Mouse (Mus musculus): Measurements from ENCODE around the gene Pola2. TPM values are rescaled to one million over a fixed set of nuclear protein-coding genes. Genes with fewer than 3 reads are reported as not detected.
A peak's percentile ranks its signal among the peaks of the same experiment; 100 is the strongest.

Gene Pola2
- 24.9 and 26.2 TPM in 2 replicates for polyA plus RNA-seq (2012; rRNA removed)

GRCm38 (mm10) chr19:5963883-5964562 is at the start of gene Pola2:
TSS of gene Pola2 (minus strand) at chr19:5964202.
- no peak for TF ChIP-seq POLR2A (IDR thresholded peaks at IDR 0.05; ENCODE audit: low read depth, low read length)
- no peak for TF ChIP-seq CTCF (conservative IDR thresholded peaks at IDR 0.05; ENCODE audit: insufficient read depth, insufficient read length, low read depth, low read length)
- Histone ChIP-seq H3K27ac (ENCODE audit: insufficient read depth, low read depth, low read length) (peak within 1 kb of the TSS; percentile 27; the same call in 1 of the 2 replicates), H3K4me1 (ENCODE audit: control insufficient read depth, insufficient read depth, low read length) (peaks cover 5% of the 10 kb centered on the region; the same call in 1 of the 2 replicates), H3K4me3 (ENCODE audit: insufficient read depth, low read depth, low read length) (peak within 1 kb of the TSS; percentile 70), H3K27me3 (replicated peaks; ENCODE audit: control insufficient read depth, insufficient read depth, low read length) (no peaks in the 10 kb centered on the region), H3K36me3 (ENCODE audit: control insufficient read depth, insufficient read depth, low read length) (no peaks in the 10 kb centered on the region)
- under 1% methylated on average over 50 of the region's 50 CpGs for WGBS
- peak; percentile 92 for DNase-seq

- Histone ChIP-seq H3K4me1 (ENCODE audit: control insufficient read depth, insufficient read depth, low read length) (peaks cover 5% of the 10 kb centered on the region; the same call in 1 of the 2 replicates), H3K27me3 (replicated peaks; ENCODE audit: control insufficient read depth, insufficient read depth, low read length) (no peaks in the 10 kb centered on the region), H3K4me3 (ENCODE audit: insufficient read depth, low read depth, low read length) (no peak overlapping the region), H3K36me3 (ENCODE audit: control insufficient read depth, insufficient read depth, low read length) (no peaks in the 10 kb centered on the region), H3K27ac (ENCODE audit: insufficient read depth, low read depth, low read length) (peak overlapping the region; percentile 9; the same call in 1 of the 2 replicates)
- WGBS, result 81% methylated on average over 10 of the region's 10 CpGs
- no peak for DNase-seq
- no peak for TF ChIP-seq POLR2A (IDR thresholded peaks at IDR 0.05; ENCODE audit: low read depth, low read length)
- TF ChIP-seq CTCF (conservative IDR thresholded peaks at IDR 0.05; ENCODE audit: insufficient read depth, insufficient read length, low read depth, low read length), result no peak
These were observed 49.7 kb upstream of the Pola2 start for GRCm38 (mm10) chr19:6013691-6014090.

GRCm38 (mm10) chr19:6009137-6009536 is 45.1 kb upstream of the Pola2 start:
- Histone ChIP-seq H3K27me3 (replicated peaks; ENCODE audit: control insufficient read depth, insufficient read depth, low read length) (no peaks in the 10 kb centered on the region), H3K4me1 (ENCODE audit: control insufficient read depth, insufficient read depth, low read length) (no peaks in the 10 kb centered on the region; the same call in 1 of the 2 replicates), H3K36me3 (ENCODE audit: control insufficient read depth, insufficient read depth, low read length) (no peaks in the 10 kb centered on the region), H3K4me3 (ENCODE audit: insufficient read depth, low read depth, low read length) (no peak overlapping the region), H3K27ac (ENCODE audit: insufficient read depth, low read depth, low read length) (no peak overlapping the region)
- DNase-seq, result no peak
- TF ChIP-seq CTCF (conservative IDR thresholded peaks at IDR 0.05; ENCODE audit: insufficient read depth, insufficient read length, low read depth, low read length), result no peak
- no peak for TF ChIP-seq POLR2A (IDR thresholded peaks at IDR 0.05; ENCODE audit: low read depth, low read length)
- 90% methylated on average over 8 of the region's 8 CpGs for WGBS

- H3K27ac ChIP-seq (ENCODE audit: insufficient read depth, low read depth, low read length), result no peak overlapping the region
These were observed 43.0 kb upstream of the Pola2 start for GRCm38 (mm10) chr19:6007013-6007412.

GRCm38 (mm10) chr19:6005541-6005940 is 41.5 kb upstream of the Pola2 start:
- H3K36me3 ChIP-seq (ENCODE audit: control insufficient read depth, insufficient read depth, low read length), result no peaks in the 10 kb centered on the region
- 68% methylated on average over 11 of the region's 11 CpGs for WGBS
- no peak overlapping the region for H3K27ac ChIP-seq (ENCODE audit: insufficient read depth, low read depth, low read length)

More at GRCm38 (mm10) chr19:6007013-6007412, 43.0 kb upstream of the Pola2 start:
- no peak for DNase-seq
- TF ChIP-seq POLR2A (IDR thresholded peaks at IDR 0.05; ENCODE audit: low read depth, low read length) (no peak), CTCF (conservative IDR thresholded peaks at IDR 0.05; ENCODE audit: insufficient read depth, insufficient read length, low read depth, low read length) (no peak)
- Histone ChIP-seq H3K27me3 (replicated peaks; ENCODE audit: control insufficient read depth, insufficient read depth, low read length) (no peaks in the 10 kb centered on the region), H3K4me3 (ENCODE audit: insufficient read depth, low read depth, low read length) (no peak overlapping the region), H3K4me1 (ENCODE audit: control insufficient read depth, insufficient read depth, low read length) (no peaks in the 10 kb centered on the region), H3K36me3 (ENCODE audit: control insufficient read depth, insufficient read depth, low read length) (no peaks in the 10 kb centered on the region)
- WGBS, result 67% methylated on average over 13 of the region's 13 CpGs

GRCm38 (mm10) chr19:5999969-6000368 is 36.0 kb upstream of the Pola2 start:
- Histone ChIP-seq H3K27me3 (replicated peaks; ENCODE audit: control insufficient read depth, insufficient read depth, low read length) (no peaks in the 10 kb centered on the region), H3K4me3 (ENCODE audit: insufficient read depth, low read depth, low read length) (no peak overlapping the region), H3K4me1 (ENCODE audit: control insufficient read depth, insufficient read depth, low read length) (no peaks in the 10 kb centered on the region), H3K27ac (ENCODE audit: insufficient read depth, low read depth, low read length) (no peak overlapping the region), H3K36me3 (ENCODE audit: control insufficient read depth, insufficient read depth, low read length) (no peaks in the 10 kb centered on the region)
- TF ChIP-seq POLR2A (IDR thresholded peaks at IDR 0.05; ENCODE audit: low read depth, low read length) (no peak), CTCF (conservative IDR thresholded peaks at IDR 0.05; ENCODE audit: insufficient read depth, insufficient read length, low read depth, low read length) (no peak)
- WGBS, result 83% methylated on average over 5 of the region's 5 CpGs
- DNase-seq, result no peak

More at GRCm38 (mm10) chr19:6005541-6005940, 41.5 kb upstream of the Pola2 start:
- no peak for DNase-seq
- H3K27me3 ChIP-seq (replicated peaks; ENCODE audit: control insufficient read depth, insufficient read depth, low read length), result no peaks in the 10 kb centered on the region
- H3K4me1 ChIP-seq (ENCODE audit: control insufficient read depth, insufficient read depth, low read length), result no peaks in the 10 kb centered on the region
- TF ChIP-seq POLR2A (IDR thresholded peaks at IDR 0.05; ENCODE audit: low read depth, low read length) (no peak), CTCF (conservative IDR thresholded peaks at IDR 0.05; ENCODE audit: insufficient read depth, insufficient read length, low read depth, low read length) (no peak)
- no peak overlapping the region for H3K4me3 ChIP-seq (ENCODE audit: insufficient read depth, low read depth, low read length)

- DNase-seq, result no peak
- 91% methylated on average over 3 of the region's 3 CpGs for WGBS
- H3K36me3 ChIP-seq (ENCODE audit: control insufficient read depth, insufficient read depth, low read length), result no peaks in the 10 kb centered on the region
- H3K27me3 ChIP-seq (replicated peaks; ENCODE audit: control insufficient read depth, insufficient read depth, low read length), result no peaks in the 10 kb centered on the region
- H3K27ac ChIP-seq (ENCODE audit: insufficient read depth, low read depth, low read length), result no peak overlapping the region
- H3K4me3 ChIP-seq (ENCODE audit: insufficient read depth, low read depth, low read length), result no peak overlapping the region
- H3K4me1 ChIP-seq (ENCODE audit: control insufficient read depth, insufficient read depth, low read length), result no peaks in the 10 kb centered on the region
- TF ChIP-seq CTCF (conservative IDR thresholded peaks at IDR 0.05; ENCODE audit: insufficient read depth, insufficient read length, low read depth, low read length), result peak; percentile 32; the same call in 1 of the 2 replicates
- TF ChIP-seq POLR2A (IDR thresholded peaks at IDR 0.05; ENCODE audit: low read depth, low read length), result no peak
These were observed 34.2 kb upstream of the Pola2 start for GRCm38 (mm10) chr19:5998180-5998579.

Measured in kidney, adult 2 months (tissue).